Mouse (Mus musculus): ENCODE measurements around the gene Fbxo28.
"Not testable (repeated sequence)": the region's sequence is repeated elsewhere in the genome, so short reads cannot be mapped to it uniquely, and the experiment has no call there.

Gene Fbxo28

GRCm38 (mm10) chr1:182341993-182342392, 564 bp upstream of the Fbxo28 start:
- DNase-seq (ENCODE audit: low read depth, low spot score), result no peak

- DNase-seq (ENCODE audit: low read depth, low spot score), result peak; percentile 12
These were observed 1.1 kb downstream of the Fbxo28 start for GRCm38 (mm10) chr1:182340281-182340680.

GRCm38 (mm10) chr1:182338961-182339565, 2.4 kb downstream of the Fbxo28 start:
- DNase-seq (ENCODE audit: low read depth, low spot score), result peak; percentile 14

- no peak for DNase-seq (ENCODE audit: low read depth, low spot score)
These were observed 7.5 kb downstream of the Fbxo28 start for GRCm38 (mm10) chr1:182333766-182334437.

GRCm38 (mm10) chr1:182332090-182333034, 9.1 kb downstream of the Fbxo28 start:
- DNase-seq (ENCODE audit: low read depth, low spot score), result no peak

GRCm38 (mm10) chr1:182325919-182326318, 15.5 kb downstream of the Fbxo28 start:
- DNase-seq (ENCODE audit: low read depth, low spot score), result no peak

- no peak for DNase-seq (ENCODE audit: low read depth, low spot score)
These were observed 16.9 kb downstream of the Fbxo28 start for GRCm38 (mm10) chr1:182324552-182324951.

GRCm38 (mm10) chr1:182323139-182323538, 18.3 kb downstream of the Fbxo28 start:
- DNase-seq (ENCODE audit: low read depth, low spot score), result no peak

GRCm38 (mm10) chr1:182314201-182314600, 27.2 kb downstream of the Fbxo28 start:
- DNase-seq (ENCODE audit: low read depth, low spot score), result no peak

- DNase-seq (ENCODE audit: low read depth, low spot score), result no peak
These were observed 28.2 kb downstream of the Fbxo28 start for GRCm38 (mm10) chr1:182313181-182313580.

GRCm38 (mm10) chr1:182311376-182311775, 30.1 kb downstream of the Fbxo28 start:
- DNase-seq (ENCODE audit: low read depth, low spot score), result peak; percentile 24

- DNase-seq (ENCODE audit: low read depth, low spot score), result no peak
These were observed 31.1 kb downstream of the Fbxo28 start for GRCm38 (mm10) chr1:182310316-182310715.

- peak; percentile 73 for DNase-seq (ENCODE audit: low read depth, low spot score)
These were observed 32.0 kb downstream of the Fbxo28 start for GRCm38 (mm10) chr1:182309403-182309802.

- no peak for DNase-seq (ENCODE audit: low read depth, low spot score)
These were observed 38.5 kb downstream of the Fbxo28 start for GRCm38 (mm10) chr1:182302916-182303315.

GRCm38 (mm10) chr1:182302176-182302870, 39.1 kb downstream of the Fbxo28 start:
- no peak for DNase-seq (ENCODE audit: low read depth, low spot score)

- no peak for DNase-seq (ENCODE audit: low read depth, low spot score)
These were observed 43.6 kb downstream of the Fbxo28 start for GRCm38 (mm10) chr1:182297821-182298220.

GRCm38 (mm10) chr1:182297246-182297645, 44.2 kb downstream of the Fbxo28 start:
- DNase-seq (ENCODE audit: low read depth, low spot score), result no peak

- no peak for DNase-seq (ENCODE audit: low read depth, low spot score)
These were observed 44.6 kb downstream of the Fbxo28 start for GRCm38 (mm10) chr1:182296816-182297215.

- no peak for DNase-seq (ENCODE audit: low read depth, low spot score)
These were observed 45.3 kb downstream of the Fbxo28 start for GRCm38 (mm10) chr1:182296141-182296540.

GRCm38 (mm10) chr1:182292291-182292690, 49.1 kb downstream of the Fbxo28 start:
- no peak for DNase-seq (ENCODE audit: low read depth, low spot score)

- not testable (repeated sequence) for DNase-seq (ENCODE audit: low read depth, low spot score)
These were observed 50.7 kb downstream of the Fbxo28 start for GRCm38 (mm10) chr1:182290741-182291140.

- no peak for DNase-seq (ENCODE audit: low read depth, low spot score)
These were observed 51.6 kb downstream of the Fbxo28 start for GRCm38 (mm10) chr1:182289781-182290180.
